Mouse (Mus musculus) stomach, postnatal 0 days (tissue): Measurements from ENCODE around the gene Nr2e3. TPM values are rescaled to one million over a fixed set of nuclear protein-coding genes. Genes with fewer than 3 reads are reported as not detected.

Experiments used
- ATAC-seq: fragments of 200-750 bp; cut with Nextera tagmentation; 2 replicates; pipeline ENCODE4 v1.8.0; 2017; ENCODE audit not compliant: low FRiP score, low TSS enrichment
- DNase-seq: peaks from one replicate; pipeline ENCODE4 v3.0.0-alpha.2; 2016; ENCODE audit warnings: low spot score
- H3K27ac ChIP-seq: fragments of 300-500 bp; sonication (generic); replicated peaks from 2 replicates; pipeline ENCODE4 v1.5.1; 2014; ENCODE audit warnings: mild to moderate bottlenecking, control low read depth
- H3K27me3 ChIP-seq: fragments of 300-500 bp; sonication (generic); 2 replicates; pipeline ENCODE4 v1.6.1; 2014; ENCODE audit warnings: low read length; ENCODE audit not compliant: control insufficient read depth, insufficient read depth
- H3K36me3 ChIP-seq: fragments of 300-500 bp; sonication (generic); 2 replicates; pipeline ENCODE4 v1.6.1; 2014; ENCODE audit warnings: low read length, mixed read lengths; ENCODE audit not compliant: control insufficient read depth, insufficient read depth
- H3K4me1 ChIP-seq: fragments of 300-500 bp; sonication (generic); replicated peaks from 2 replicates; pipeline ENCODE4 v1.6.1; 2014; ENCODE audit warnings: antibody characterized with exemption; ENCODE audit not compliant: control insufficient read depth, insufficient read depth
- H3K4me2 ChIP-seq: fragments of 300-500 bp; sonication (generic); replicated peaks from 2 replicates; pipeline ENCODE4 v1.6.1; 2014; ENCODE audit warnings: low read depth, mild to moderate bottlenecking, control low read depth, moderate library complexity
- H3K4me3 ChIP-seq: fragments of 300-500 bp; sonication (generic); 2 replicates; pipeline ENCODE4 v1.5.1; 2014; ENCODE audit warnings: low read depth, low read length, control low read depth
- H3K9ac ChIP-seq: fragments of 300-500 bp; sonication (generic); 2 replicates; pipeline ENCODE4 v1.6.1; 2014; ENCODE audit warnings: mild to moderate bottlenecking, low read length, control low read depth, mixed read lengths
- H3K9me3 ChIP-seq: fragments of 300-500 bp; sonication (generic); 2 replicates; pipeline ENCODE4 v1.6.1; 2016; ENCODE audit warnings: low read length; ENCODE audit not compliant: control insufficient read depth
- CTCF ChIP-seq: IDR thresholded peaks from 2 replicates; pipeline ENCODE4 v1.5.1; 2016; ENCODE audit warnings: antibody characterized with exemption, low read depth, mild to moderate bottlenecking, moderate library complexity
- EP300 ChIP-seq: optimal IDR thresholded peaks from 2 replicates; pipeline ENCODE3; 2016; ENCODE audit warnings: antibody characterized with exemption
- WGBS: fragments of 180-500 bp; shearing (Covaris S2); extraction: QIAGEN DNeasy Blood & Tissue Kit; methylation state at CpG from one replicate; pipeline ENCODE4 v1.1.7; 2014; 5-methylcytosine and 5-hydroxymethylcytosine counted together
- polyA plus RNA-seq: library from polyadenylated mRNA; unstranded; fragments of >200 nt; fragmentation: Nextera tagmentation; extraction: Ambion mirVana; gene quantifications from 2 replicates; pipeline ENCODE4 v1.2.1, GENCODE M21; 2015

The Nr2e3 gene
- polyA plus RNA-seq, 1 experiment from 2014 or later: not detected

DNA sequence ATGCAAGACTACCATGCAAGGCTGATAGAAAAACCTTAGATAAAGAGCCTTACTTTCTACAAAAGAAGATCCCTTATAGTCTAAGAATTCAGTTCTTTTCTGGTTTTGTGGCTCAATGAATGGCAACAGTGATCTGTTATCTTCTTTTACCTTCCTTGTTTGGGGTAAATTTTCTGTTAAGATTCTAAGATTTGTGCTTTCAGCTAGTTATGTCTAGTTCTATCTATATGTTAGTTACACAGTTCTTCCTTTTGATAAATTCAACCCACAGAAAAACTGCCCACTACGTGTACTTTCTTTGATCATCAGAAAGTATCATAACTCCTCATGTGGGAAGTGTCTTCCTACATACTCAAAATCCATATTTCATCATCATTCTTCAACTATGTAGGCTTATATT, 45.7 kb downstream of the Nr2e3 start:
- TF ChIP-seq CTCF (no peak), EP300 (no peak)
- Histone ChIP-seq H3K9me3 (no peaks in the 10 kb centered on the region), H3K27ac (no peak overlapping the region), H3K9ac (no peak overlapping the region), H3K4me1 (no peaks in the 10 kb centered on the region), H3K36me3 (peaks cover 1% of the 10 kb centered on the region; the same call in 1 of the 2 replicates), H3K4me2 (no peak overlapping the region), H3K27me3 (no peaks in the 10 kb centered on the region), H3K4me3 (no peak overlapping the region)
- WGBS: 91% methylated on average over 1 of the region's 1 CpGs
- DNase-seq (no peak), ATAC-seq (no peak)

DNA sequence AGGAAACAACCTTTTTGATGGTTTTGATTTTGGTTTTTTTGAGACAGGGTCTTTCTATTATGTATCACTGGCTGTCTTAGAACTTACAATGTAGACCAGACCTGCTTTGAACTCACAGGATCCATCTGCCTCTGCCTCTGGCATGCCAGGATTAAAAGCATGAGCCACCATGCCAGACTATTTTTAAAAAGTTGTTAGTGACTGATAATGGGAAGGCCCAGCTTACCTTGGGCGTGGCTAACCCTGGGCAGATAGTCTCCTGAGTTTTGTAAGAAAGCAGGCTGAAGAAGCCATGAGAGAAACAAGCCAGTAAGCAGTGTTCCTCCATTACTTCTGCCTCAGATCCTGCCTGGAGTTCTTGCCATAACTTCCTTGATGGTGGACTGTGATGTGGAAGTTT, 57.1 kb downstream of the Nr2e3 start:
- Histone ChIP-seq H3K36me3 (peaks cover 5% of the 10 kb centered on the region; the same call in 1 of the 2 replicates), H3K9me3 (no peaks in the 10 kb centered on the region), H3K9ac (no peak overlapping the region), H3K4me2 (no peak overlapping the region), H3K27me3 (no peaks in the 10 kb centered on the region), H3K4me1 (no peaks in the 10 kb centered on the region), H3K4me3 (no peak overlapping the region), H3K27ac (no peak overlapping the region)
- 81% methylated on average over 1 of the region's 1 CpGs for WGBS
- no peak for TF ChIP-seq CTCF
- no peak for TF ChIP-seq EP300
- no peak for DNase-seq
- ATAC-seq: no peak

Other genes starting within 250 kb of the Nr2e3 start
- 4.2 and 4.3 TPM in 2 replicates for gene Senp8, start 209.9 kb downstream of the Nr2e3 start, polyA plus RNA-seq
- 3.8 and 4.0 TPM in 2 replicates for gene Myo9a, start 209.8 kb downstream of the Nr2e3 start, polyA plus RNA-seq